Mouse (Mus musculus) neural tube, embryonic 13.5 days (tissue): ENCODE measurements around the gene Rln3. TPM values are rescaled to one million over a fixed set of nuclear protein-coding genes. Genes with fewer than 3 reads are reported as not detected.
A peak's percentile ranks its signal among the peaks of the same experiment; 100 is the strongest.

ENCODE experiments used
- ATAC-seq: fragments of 200-750 bp; cut with Nextera tagmentation; 2 replicates; pipeline ENCODE4 v1.8.0; 2017; ENCODE audit warnings: low read depth, mild to moderate bottlenecking, moderate TSS enrichment, moderate library complexity
- H3K27ac ChIP-seq: fragments of 300-500 bp; sonication (generic); replicated peaks from 2 replicates; pipeline ENCODE4 v1.5.1; 2015; ENCODE audit warnings: moderate library complexity, mild to moderate bottlenecking, inconsistent platforms
- H3K27me3 ChIP-seq: fragments of 300-500 bp; sonication (generic); 2 replicates; pipeline ENCODE4 v1.6.1; 2015; ENCODE audit warnings: mild to moderate bottlenecking, inconsistent platforms
- H3K36me3 ChIP-seq: fragments of 300-500 bp; sonication (generic); 2 replicates; pipeline ENCODE4 v1.6.1; 2015; ENCODE audit warnings: mild to moderate bottlenecking, inconsistent platforms
- H3K4me1 ChIP-seq: fragments of 300-500 bp; sonication (generic); replicated peaks from 2 replicates; pipeline ENCODE4 v1.6.1; 2015; ENCODE audit warnings: inconsistent platforms
- H3K4me2 ChIP-seq: fragments of 300-500 bp; sonication (generic); 2 replicates; pipeline ENCODE4 v1.6.1; 2015; ENCODE audit warnings: inconsistent platforms, mild to moderate bottlenecking, moderate library complexity
- H3K4me3 ChIP-seq: fragments of 300-500 bp; sonication (generic); 2 replicates; pipeline ENCODE4 v1.5.1; 2015; ENCODE audit warnings: mild to moderate bottlenecking, inconsistent platforms
- H3K9ac ChIP-seq: fragments of 300-500 bp; sonication (generic); 2 replicates; pipeline ENCODE4 v1.6.1; 2015; ENCODE audit warnings: moderate library complexity, mild to moderate bottlenecking, inconsistent platforms
- H3K9me3 ChIP-seq: fragments of 300-500 bp; sonication (generic); 2 replicates; pipeline ENCODE4 v1.6.1; 2016; ENCODE audit warnings: inconsistent platforms
- WGBS: fragments of 180-500 bp; shearing (Covaris S2); methylation state at CpG from one replicate; pipeline ENCODE4 v1.1.7; 2015; 5-methylcytosine and 5-hydroxymethylcytosine counted together
- microRNA counts: library from miRNA; unstranded; fragments of <30 nt; microRNA quantifications from one replicate; lab custom pipeline; 2016
- microRNA-seq: library from miRNA; unstranded; fragments of <30 nt; microRNA quantifications from one replicate; pipeline ENCODE4, GENCODE M21; 2016
- polyA plus RNA-seq: library from polyadenylated mRNA; unstranded; fragments of >200 nt; fragmentation: Nextera tagmentation; extraction: Ambion mirVana; gene quantifications from 2 replicates; pipeline ENCODE4 v1.2.1, GENCODE M21; 2015

Rln3 gene
- polyA plus RNA-seq, 1 experiment from 2014 or later: not detected

DNA sequence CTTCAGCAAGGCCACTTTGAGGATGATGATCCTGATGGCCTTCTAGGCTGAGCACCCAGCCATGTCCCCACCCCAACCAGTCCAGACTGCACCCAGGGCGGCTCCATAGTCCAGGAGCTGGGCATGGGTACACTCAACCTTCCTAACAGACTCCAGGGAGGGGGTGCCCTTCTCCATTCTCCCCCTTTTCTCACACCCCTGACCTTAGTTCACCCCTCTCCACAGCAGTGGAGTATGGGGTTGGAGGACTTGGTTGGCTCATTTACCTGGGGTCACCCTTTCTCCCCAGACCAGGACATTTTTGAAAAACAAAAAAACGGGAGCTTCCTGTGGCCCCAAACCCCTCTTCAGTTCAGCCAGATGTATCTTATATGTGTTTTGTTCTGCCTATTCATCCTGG is 45.0 kb downstream of the Rln3 start:
- no peak overlapping the region for H3K9ac ChIP-seq
- no peak for ATAC-seq
- H3K4me2 ChIP-seq: peak overlapping the region; percentile 81; the same call in 1 of the 2 replicates
- no peak overlapping the region for H3K4me3 ChIP-seq
- H3K9me3 ChIP-seq: no peaks in the 10 kb centered on the region
- 94% methylated on average over 2 of the region's 2 CpGs for WGBS
- peaks cover 23% of the 10 kb centered on the region for H3K36me3 ChIP-seq
- peaks cover 33% of the 10 kb centered on the region for H3K27me3 ChIP-seq
- peaks cover 46% of the 10 kb centered on the region for H3K4me1 ChIP-seq
- H3K27ac ChIP-seq: no peak overlapping the region

DNA sequence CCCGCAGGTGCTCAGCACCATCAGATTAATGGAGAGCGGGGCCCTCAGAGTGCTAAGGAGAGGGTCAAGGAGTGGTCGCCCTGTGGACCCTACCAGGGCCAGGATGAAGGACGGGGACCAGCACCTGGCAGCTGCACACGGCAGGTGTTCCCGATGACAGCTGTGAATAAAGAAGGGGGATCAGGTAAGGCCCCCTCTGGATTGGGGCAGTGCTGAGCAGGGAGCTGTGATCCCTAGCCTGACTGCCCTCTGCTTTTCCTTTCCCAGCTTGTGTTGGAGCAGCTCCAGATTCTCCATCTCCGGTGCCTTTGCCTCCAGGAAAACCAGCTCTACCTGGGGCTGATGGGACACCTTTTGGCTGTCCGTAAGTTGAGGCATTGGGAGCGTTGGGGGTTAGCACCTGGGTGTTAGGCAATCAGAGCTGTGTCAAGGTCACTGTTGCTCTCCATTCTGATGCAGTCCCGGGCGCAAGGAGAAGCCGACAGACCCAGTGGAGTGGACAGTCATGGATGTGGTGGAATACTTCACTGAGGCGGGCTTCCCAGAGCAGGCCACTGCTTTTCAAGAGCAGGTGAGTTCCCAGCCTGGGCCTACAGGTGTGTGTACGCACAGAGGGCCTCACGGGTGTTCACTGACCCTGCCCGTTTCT is 45.6 kb downstream of the Rln3 start:
- peaks cover 43% of the 10 kb centered on the region for H3K4me1 ChIP-seq
- H3K9me3 ChIP-seq: no peaks in the 10 kb centered on the region
- peak overlapping the region; percentile 79 for H3K4me3 ChIP-seq
- peak overlapping the region; percentile 81 for H3K4me2 ChIP-seq
- H3K27ac ChIP-seq: no peak overlapping the region
- peak overlapping the region; percentile 85 for H3K9ac ChIP-seq
- peaks cover 30% of the 10 kb centered on the region for H3K36me3 ChIP-seq
- H3K27me3 ChIP-seq: peaks cover 33% of the 10 kb centered on the region
- ATAC-seq: no peak
- 72% methylated on average over 16 of the region's 16 CpGs for WGBS

DNA sequence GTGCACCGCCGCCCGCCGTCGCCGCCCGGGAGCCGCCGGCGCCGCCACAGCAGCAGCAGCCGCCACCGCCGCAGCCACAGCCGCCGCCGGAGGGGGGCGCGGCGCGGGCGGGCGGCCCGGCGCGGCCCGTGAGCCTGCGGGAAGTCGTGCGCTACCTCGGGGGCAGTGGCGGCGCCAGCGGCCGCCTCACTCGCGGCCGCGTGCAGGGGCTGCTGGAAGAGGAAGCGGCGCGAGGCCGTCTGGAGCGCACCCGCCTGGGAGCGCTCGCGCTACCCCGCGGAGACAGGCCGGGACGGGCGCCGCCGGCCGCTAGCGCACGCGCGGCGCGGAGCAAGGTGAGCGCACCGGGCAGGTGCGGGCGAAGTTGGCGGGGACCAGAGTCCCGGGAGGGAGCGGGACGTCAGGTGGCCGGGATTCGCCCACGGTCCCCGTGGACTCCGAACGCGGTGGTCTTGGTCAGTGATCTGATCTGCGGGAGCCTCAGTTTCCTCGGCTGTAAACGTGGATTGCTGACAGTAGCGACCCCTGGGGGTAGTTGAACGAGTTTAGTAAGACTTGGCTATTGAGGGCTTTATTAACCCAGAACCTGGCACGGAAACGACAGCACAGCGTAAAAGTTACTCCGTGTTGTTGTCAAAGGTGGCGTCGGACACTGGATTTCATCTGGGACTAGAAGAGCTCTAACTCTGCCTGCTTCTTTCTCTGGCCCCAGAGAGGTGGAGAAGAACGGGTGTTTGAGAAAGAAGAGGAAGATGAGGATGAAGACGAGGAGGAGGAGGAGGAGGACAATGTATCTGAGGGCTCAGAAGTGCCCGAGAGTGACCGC is 46.4 kb downstream of the Rln3 start:
- H3K36me3 ChIP-seq: peaks cover 35% of the 10 kb centered on the region
- H3K27me3 ChIP-seq: peaks cover 33% of the 10 kb centered on the region
- H3K4me2 ChIP-seq: peak overlapping the region; percentile 81
- H3K27ac ChIP-seq: peak overlapping the region; percentile 92
- H3K4me1 ChIP-seq: peaks cover 38% of the 10 kb centered on the region
- peak; percentile 16; the same call in 1 of the 2 replicates for ATAC-seq
- H3K9ac ChIP-seq: peak overlapping the region; percentile 85
- under 1% methylated on average over 76 of the region's 92 CpGs for WGBS
- no peaks in the 10 kb centered on the region for H3K9me3 ChIP-seq
- H3K4me3 ChIP-seq: peak overlapping the region; percentile 79

DNA sequence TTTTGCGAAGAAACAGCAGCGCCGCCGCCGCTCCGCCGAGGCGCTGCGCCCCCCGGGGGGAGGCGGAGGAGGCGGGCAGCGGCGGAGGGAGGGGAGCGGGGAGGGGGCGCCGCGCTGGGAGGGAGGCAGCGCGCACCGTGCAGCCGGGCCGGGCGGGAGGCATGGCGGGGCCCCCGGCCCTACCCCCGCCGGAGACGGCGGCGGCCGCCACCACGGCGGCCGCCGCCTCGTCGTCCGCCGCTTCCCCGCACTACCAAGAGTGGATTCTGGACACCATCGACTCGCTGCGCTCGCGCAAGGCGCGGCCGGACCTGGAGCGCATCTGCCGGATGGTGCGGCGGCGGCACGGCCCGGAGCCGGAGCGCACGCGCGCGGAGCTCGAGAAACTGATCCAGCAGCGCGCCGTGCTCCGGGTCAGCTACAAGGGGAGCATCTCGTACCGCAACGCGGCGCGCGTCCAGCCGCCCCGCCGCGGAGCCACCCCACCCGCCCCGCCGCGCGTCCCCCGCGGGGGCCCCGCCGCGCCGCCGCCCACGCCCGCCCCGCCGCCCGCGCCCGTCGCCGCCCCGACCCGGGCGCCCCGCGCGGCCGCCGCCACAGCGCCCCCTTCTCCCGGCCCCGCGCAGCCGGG is 47.2 kb downstream of the Rln3 start, which contains the start of gene Samd1:
Gene Samd1, plus strand, starts transcription at position 162 of the 631 bp plus-strand sequence.
- Histone ChIP-seq H3K9me3 (no peaks in the 10 kb centered on the region), H3K4me1 (peaks cover 33% of the 10 kb centered on the region), H3K36me3 (peaks cover 36% of the 10 kb centered on the region), H3K4me2 (peak within 1 kb of the TSS; percentile 81), H3K9ac (peak within 1 kb of the TSS; percentile 91), H3K4me3 (peak within 1 kb of the TSS; percentile 79), H3K27ac (peak within 1 kb of the TSS; percentile 97), H3K27me3 (peaks cover 29% of the 10 kb centered on the region)
- peak; percentile 12; the same call in 1 of the 2 replicates for ATAC-seq
- 2% methylated on average over 49 of the region's 112 CpGs for WGBS

DNA sequence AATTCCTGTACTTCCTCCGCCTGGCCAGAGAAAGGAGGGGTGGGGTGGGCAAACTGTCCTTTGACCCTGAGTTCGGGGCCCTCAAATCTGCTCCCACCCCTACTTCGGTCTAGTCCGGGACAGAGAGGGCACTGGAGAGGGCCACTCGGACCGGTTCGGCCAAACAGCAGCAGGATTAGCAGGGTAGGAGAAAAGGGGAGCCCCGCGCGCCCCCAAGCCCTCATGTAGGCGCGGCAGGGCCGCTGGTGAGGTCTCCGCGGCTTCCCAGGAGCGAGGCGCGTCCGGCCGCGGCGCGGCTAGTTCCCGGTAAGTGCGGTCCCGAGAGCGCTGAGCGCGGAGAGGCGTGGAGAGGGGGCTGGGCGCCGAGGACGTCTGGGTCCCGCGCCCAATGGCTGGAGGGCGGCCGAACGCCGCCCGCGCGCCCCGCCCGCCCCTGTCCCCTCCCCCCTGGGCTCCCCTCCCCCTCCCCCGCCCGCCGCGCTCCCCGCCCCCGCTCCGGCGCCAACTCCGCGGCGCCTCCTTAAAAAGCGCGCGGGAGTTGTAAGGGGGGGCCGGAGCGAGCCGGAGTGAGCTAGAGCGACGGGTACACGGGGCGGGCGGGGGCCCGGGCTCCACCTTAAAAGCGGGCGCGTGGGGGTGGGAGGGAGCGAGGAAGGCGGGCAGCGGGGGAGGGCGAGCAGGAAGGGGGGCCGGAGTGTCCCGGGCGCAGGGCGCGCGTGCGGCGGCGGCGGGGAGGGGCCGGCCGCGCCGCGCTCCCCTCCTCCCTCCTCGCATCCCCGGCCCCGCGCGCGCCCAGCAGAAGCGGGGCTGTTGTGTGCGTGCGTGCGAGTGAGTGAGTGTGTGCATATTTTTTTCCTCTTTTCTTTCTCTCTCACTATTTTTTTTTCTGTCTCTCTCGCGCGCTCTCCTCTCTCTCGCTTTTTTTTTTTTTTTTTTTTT is 48.0 kb downstream of the Rln3 start:
- Histone ChIP-seq H3K9ac (peak overlapping the region; percentile 91), H3K36me3 (peaks cover 43% of the 10 kb centered on the region), H3K27me3 (peaks cover 23% of the 10 kb centered on the region), H3K27ac (peak overlapping the region; percentile 97), H3K9me3 (no peaks in the 10 kb centered on the region), H3K4me2 (peak overlapping the region; percentile 74), H3K4me1 (peaks cover 33% of the 10 kb centered on the region), H3K4me3 (peak overlapping the region; percentile 79)
- peak; percentile 69 for ATAC-seq
- WGBS: under 1% methylated on average over 77 of the region's 103 CpGs

DNA sequence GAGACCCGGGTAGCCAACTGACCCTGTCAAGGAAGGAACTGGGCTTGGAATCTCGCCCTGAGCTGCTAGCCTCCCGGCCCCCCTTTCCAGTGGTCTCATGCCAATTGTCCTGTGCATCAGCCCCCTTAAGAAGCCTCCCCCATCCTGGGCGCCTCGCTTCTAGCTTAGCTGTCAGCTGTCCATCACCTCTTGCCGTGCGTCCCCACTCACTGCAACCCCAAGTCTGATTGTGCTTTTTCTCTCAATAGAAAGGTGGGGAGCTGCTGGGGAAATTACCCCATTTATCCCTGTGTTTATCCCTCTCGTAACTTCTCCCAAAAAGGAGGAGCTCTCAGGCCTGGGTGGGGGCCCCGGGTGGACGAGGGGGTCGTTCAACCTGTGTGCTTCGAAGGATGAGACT is 48.8 kb downstream of the Rln3 start:
- H3K4me3 ChIP-seq: peak overlapping the region; percentile 79
- 0 out of 2 replicates have a peak, but pooled peaks have one; percentile 4 for ATAC-seq
- 11% methylated on average over 12 of the region's 12 CpGs for WGBS
- H3K27me3 ChIP-seq: peaks cover 15% of the 10 kb centered on the region
- H3K9ac ChIP-seq: no peak overlapping the region
- peak overlapping the region; percentile 74 for H3K4me2 ChIP-seq
- H3K4me1 ChIP-seq: peaks cover 26% of the 10 kb centered on the region
- peaks cover 47% of the 10 kb centered on the region for H3K36me3 ChIP-seq
- no peak overlapping the region for H3K27ac ChIP-seq
- no peaks in the 10 kb centered on the region for H3K9me3 ChIP-seq

DNA sequence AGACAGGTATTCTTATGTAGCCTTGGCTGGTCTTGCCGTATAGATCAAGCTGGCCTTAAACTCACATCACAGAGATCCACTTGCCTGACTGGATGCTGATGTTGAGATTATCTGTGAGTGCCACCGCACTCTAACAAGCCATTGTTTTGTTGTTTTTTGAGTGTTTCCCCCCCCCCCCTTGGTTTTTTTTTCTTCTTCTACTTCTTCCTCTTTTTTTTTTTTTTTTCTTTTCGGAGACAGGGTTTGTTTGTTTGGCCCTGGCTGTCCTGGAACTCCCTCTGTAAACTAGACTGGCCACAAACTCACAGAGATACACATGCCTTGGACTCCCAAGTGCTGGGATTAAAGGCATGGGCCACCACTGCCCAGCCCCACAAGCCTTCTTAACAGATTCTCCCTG is 50.8 kb downstream of the Rln3 start:
- Histone ChIP-seq H3K4me2 (no peak overlapping the region), H3K27ac (no peak overlapping the region), H3K27me3 (no peaks in the 10 kb centered on the region), H3K9ac (no peak overlapping the region), H3K4me3 (no peak overlapping the region), H3K36me3 (peaks cover 52% of the 10 kb centered on the region), H3K4me1 (peaks cover 13% of the 10 kb centered on the region), H3K9me3 (no peaks in the 10 kb centered on the region)
- ATAC-seq: no peak
- WGBS: 87% methylated on average over 3 of the region's 3 CpGs

MicroRNAs encoded within 50 kb of the gene (microRNA counts, 519-probe panel; counts per million panel counts)
- microRNA mmu-miR-1199 (lab: Ali Mortazavi, UCI) (not detected), microRNA mmu-miR-709 (lab: Ali Mortazavi, UCI) (3,297 counts per million, percentile 41 among the panel's probes with 10 or more counts)

Small RNA genes within 50 kb of the gene (microRNA-seq; reads per million reads assigned to microRNA genes)
- not detected for gene Mir1199
- gene Mir709: not detected
- 1.0 reads per million for gene Mir8111

Other genes starting within 250 kb of the Rln3 start
- 40.0 and 40.1 TPM in 2 replicates for gene Adgrl1, start 144.9 kb downstream of the Rln3 start, polyA plus RNA-seq
- gene Gm10644, start 89.8 kb downstream of the Rln3 start, polyA plus RNA-seq: 0.62 and 0.77 TPM in 2 replicates
- 12.7 and 14.6 TPM in 2 replicates for gene Asf1b, start 89.5 kb downstream of the Rln3 start, polyA plus RNA-seq
- 203 and 207 TPM in 2 replicates for gene Prkaca, start 72.0 kb downstream of the Rln3 start, polyA plus RNA-seq
- gene Samd1, start 47.3 kb downstream of the Rln3 start, polyA plus RNA-seq: 8.0 and 8.3 TPM in 2 replicates
- 0.62 and 0.87 TPM in 2 replicates for gene 1700067K01Rik, start 43.5 kb downstream of the Rln3 start, polyA plus RNA-seq
- gene 2210011C24Rik, start 32.8 kb downstream of the Rln3 start, polyA plus RNA-seq: 1.0 TPM in 1 of 2 replicates, not detected in the other
- gene Palm3, start 23.5 kb downstream of the Rln3 start, polyA plus RNA-seq: 7.4 and 8.5 TPM in 2 replicates
- 0.43 and 0.56 TPM in 2 replicates for gene Il27ra, start 2.4 kb downstream of the Rln3 start, polyA plus RNA-seq
- gene Gm10643, start 20.1 kb upstream of the Rln3 start, polyA plus RNA-seq: 1.9 and 2.2 TPM in 2 replicates
- 8.1 and 8.2 TPM in 2 replicates for gene Rfx1, start 21.8 kb upstream of the Rln3 start, polyA plus RNA-seq
- 16.5 and 16.8 TPM in 2 replicates for gene Dcaf15, start 59.8 kb upstream of the Rln3 start, polyA plus RNA-seq
- 0.36 and 0.51 TPM in 2 replicates for gene Podnl1, start 81.0 kb upstream of the Rln3 start, polyA plus RNA-seq
- 24.3 and 25.6 TPM in 2 replicates for gene Cc2d1a, start 102.9 kb upstream of the Rln3 start, polyA plus RNA-seq
- 1.4 and 1.6 TPM in 2 replicates for gene 4930432K21Rik, start 103.0 kb upstream of the Rln3 start, polyA plus RNA-seq
- gene Nanos3, start 140.2 kb upstream of the Rln3 start, polyA plus RNA-seq: 6.1 and 10.1 TPM in 2 replicates
- 32.9 and 34.7 TPM in 2 replicates for gene Zswim4, start 192.1 kb upstream of the Rln3 start, polyA plus RNA-seq
- 255 and 273 TPM in 2 replicates for gene D8Ertd738e, start 204.7 kb upstream of the Rln3 start, polyA plus RNA-seq
- gene Mri1, start 212.3 kb upstream of the Rln3 start, polyA plus RNA-seq: 50.6 and 50.8 TPM in 2 replicates
- gene Ccdc130, start 225.4 kb upstream of the Rln3 start, polyA plus RNA-seq: 23.3 and 30.4 TPM in 2 replicates